Mouse (Mus musculus): ENCODE results near the gene Rhbdd2.

- no peak for TF ChIP-seq CTCF (IDR thresholded peaks at IDR 0.05; ENCODE audit: borderline replicate concordance, control insufficient read depth, extremely low read depth, insufficient read depth, low read length, poor library complexity)
- no peak for TF ChIP-seq POLR2A (IDR thresholded peaks at IDR 0.05; ENCODE audit: control insufficient read depth, extremely low read depth, insufficient read depth, low read length, poor library complexity)
Measured at GRCm38 (mm10) chr5:135585691-135586090, 46.7 kb upstream of the Rhbdd2 start.
